Mouse (Mus musculus): ENCODE measurements at regions not wholly inside any gene's neighbourhood (a gene's known extent, or its start where the extent isn't known, plus 50 kb on each side); places are given as distances from the start of the nearest gene placed in this dataset.
A peak's percentile ranks its signal among the peaks of the same experiment; 100 is the strongest.
"Not testable (repeated sequence)": the region's sequence is repeated elsewhere in the genome, so short reads cannot be mapped to it uniquely, and the experiment has no call there.

DNA sequence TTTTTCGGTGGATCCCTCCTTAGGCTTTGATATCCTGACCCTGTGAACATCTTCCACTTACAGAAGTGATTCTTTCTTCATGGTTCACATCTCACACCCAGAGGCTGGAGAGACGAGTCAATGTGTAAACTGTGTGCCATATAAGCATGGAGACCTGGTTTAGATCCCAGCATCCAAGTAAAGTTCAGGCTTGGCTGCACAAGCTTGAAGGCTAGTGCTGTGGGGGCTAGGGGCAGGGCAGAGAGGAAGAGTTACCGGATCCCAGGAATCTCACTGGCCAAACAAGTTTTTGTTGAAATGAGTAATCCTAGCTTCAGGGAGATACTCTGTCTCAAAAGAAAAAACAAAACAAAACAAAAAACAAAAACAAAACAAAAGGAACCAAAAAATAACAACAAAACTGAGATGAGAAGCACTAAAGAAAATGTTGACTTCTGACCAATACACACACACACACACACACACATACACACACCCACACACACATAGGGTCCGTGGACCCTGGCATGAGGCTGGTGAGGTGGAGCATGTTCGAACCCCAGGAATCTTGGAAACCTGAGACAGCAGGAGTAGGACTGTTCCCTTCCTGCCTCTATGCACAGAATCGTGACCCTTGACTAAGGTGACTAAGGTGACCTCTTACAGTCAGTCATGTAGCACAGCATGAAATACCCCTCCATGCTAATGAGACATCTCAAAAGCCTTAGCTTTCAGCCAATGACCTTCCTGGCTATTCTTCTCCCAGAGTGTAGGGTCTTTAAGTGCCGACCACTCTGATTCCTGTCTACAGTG lies 55.2 kb downstream of the Gm12728 start:
- no peak for DNase-seq (ENCODE audit: low spot score in 2 of 2)

DNA sequence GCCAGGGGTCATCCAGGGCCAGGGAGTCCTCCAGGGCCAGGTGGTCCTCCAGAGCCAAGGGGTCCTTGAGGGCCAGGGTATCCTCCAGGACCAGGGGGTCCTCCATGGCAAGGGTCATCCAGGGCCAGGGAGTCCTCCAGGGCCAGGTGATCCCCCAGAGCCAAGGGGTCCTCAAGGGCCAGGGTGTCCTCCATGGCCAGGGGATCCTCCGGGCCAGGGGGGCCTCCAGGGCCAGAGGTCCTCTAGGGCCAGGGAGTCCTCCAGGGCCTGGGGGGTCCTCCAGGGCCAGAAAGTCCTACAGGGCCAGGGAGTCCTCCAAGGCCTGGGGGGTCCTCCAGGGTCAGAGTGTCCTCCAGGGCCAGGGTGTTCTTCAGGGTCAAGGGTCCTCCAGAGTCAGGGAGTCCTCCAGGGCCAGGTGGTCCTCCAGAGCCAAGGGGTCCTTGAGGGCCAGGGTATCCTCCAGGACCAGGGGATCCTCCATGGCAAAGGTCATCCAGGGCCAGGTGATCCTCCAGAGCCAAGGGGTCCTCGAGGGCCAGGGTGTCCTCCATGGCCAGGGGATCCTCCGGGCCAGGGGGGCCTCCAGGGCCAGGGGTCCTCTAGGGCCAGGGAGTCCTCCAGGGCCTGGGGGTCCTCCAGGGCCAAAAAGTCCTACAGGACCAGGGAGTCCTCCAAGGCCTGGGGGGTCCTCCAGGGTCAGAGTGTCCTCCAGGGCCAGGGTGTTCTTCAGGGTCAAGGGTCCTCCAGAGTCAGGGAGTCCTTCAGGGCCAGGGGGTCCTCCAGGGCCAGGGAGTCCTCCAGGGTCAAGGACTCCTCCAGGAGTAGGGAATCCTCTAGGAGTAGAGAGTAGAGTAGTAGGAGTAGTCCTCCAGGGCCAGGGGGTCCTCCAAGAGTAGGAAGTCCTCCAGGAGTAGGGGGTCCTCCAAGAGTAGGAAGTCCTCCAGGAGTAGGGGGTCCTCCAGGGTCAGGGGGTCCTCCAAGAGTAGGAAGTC lies 56.6 kb downstream of the Gm12728 start:
- DNase-seq (ENCODE audit: low spot score in 2 of 2), result not testable (repeated sequence)

DNA sequence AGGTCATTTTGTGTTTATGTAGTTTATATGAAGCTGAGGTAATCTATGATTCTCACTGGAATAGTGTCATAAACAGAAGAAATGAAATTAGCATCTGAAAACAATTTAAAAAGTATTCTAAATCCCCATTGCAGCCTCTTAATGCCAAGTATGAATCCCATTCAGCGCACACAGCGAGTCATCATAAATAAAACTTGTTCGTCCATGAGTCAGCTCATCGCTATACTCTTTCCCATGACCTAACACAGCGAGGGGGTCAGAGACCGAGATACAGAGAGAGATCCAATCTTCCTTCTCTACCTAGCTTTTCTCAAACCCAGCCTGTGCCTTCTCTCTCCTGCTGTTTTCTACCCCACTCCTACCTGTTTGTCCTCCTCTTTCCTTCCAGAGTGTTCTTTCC lies 63.4 kb downstream of the Gm12728 start:
- no peak for DNase-seq (ENCODE audit: low spot score in 2 of 2)

DNA sequence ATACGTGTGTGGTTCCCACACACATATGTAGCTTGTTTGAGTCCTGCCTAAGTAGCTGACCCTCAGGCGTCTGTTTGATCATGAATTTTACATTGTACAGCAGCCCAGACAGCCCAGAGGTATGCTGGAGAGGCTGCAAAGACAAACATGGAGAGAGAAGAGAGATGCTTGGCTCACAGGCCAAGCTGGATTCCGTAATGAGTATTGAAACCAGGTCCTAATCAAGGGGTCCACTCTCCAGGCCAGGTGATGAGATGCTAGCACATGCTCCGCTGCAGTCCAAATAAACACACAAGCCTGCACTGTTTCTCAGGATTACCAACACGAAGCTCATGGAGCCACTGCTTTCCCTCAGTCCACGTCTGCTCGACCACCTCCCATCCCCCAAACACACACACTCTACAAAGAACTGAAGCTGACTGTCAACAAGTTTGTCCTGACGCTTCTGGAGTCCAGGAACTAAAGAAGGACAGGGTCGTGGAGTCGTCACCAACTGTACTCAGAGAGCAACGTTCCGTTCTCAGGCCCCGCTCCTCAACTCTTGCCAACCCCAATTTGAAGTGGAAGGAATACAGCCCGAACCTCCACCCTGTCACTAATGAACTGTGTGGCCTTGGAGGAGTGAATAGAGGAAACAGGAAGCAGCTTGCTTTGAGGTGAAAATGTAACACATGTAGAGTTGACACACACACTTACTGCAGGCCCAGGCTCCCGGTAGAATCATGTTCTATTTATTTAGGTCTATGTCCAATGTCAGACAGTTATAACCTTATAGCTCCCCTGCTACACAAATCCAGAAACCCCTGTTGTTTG lies 69.6 kb downstream of the Gm12728 start:
- peak in 1 of 2 experiments; percentile 42 for DNase-seq (ENCODE audit: low spot score in 2 of 2)

DNA sequence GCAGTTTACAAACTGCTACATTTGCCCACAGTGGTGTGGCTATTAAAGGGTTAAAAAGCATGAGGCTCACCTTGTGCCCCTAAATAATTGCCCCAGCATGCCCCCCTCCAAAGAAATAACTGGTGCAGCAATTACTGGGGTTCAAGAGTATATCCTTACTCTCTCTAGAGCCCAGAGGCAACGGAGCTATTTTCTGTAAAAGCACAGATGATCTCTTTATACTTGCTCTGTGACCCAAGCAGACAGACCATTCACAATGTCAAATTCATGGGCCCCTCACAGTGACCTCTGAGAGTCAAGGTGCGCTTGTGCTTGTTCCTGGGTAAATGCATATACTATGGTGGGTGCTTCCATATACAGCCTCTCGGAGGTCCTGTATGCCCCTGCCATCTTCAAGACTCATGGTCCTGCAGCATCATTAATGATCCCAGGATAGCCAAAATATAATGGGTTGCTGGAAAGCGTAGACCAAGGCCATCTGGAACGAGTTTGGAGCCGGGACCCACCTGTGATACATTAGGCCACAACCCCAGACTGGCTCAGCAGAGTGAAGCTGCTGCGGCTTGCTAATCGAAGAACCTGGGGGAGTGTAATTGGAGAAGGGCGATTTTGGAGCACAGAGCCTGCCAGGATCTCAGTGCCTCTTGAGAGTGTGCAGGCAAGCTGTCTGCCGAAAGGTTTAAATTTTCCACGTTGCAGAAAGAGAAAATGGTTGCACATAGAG lies 71.4 kb downstream of the Gm12728 start:
- DNase-seq (ENCODE audit: low spot score in 2 of 2), result no peak

DNA sequence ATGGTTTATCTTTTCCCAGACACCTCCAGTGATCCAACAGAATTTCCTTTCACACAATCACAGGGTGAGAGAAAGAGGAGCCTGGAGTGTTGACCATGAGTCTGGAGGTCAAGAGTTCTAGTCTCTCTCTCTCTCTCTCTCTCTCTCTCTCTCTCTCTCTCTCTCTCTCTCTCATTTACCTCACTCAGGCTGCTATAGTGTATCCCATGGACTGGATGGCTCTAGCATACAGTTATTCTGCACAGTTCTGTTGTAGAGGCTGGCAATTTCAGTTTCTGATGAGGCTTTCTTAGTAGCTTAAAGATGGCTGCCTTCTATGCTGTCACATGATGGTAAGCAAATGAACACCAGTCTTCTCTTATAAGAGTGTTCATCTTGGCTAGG lies 72.0 kb downstream of the Gm12728 start:
- no peak for DNase-seq (ENCODE audit: low spot score in 2 of 2)

DNA sequence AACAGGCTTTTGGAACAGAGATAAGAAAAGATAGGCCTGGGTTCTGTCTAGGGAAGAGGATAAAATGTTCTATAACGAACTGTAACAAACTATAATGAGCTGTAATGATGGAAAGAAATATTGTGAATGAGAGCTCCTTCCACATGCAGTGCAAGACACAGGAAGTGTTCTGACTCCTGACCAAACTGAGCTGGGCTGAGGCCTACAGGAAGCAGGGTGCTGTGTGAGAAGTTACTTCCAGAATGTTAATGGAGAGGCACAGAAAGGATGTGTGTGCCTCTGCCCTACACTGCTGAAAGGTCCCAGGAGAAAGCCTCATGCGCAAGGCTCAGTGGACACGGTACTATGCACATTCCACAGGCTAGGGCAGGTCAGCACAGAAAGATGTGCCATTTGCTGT lies 80.8 kb downstream of the Gm12728 start:
- DNase-seq (ENCODE audit: low spot score in 2 of 2), result no peak

DNA sequence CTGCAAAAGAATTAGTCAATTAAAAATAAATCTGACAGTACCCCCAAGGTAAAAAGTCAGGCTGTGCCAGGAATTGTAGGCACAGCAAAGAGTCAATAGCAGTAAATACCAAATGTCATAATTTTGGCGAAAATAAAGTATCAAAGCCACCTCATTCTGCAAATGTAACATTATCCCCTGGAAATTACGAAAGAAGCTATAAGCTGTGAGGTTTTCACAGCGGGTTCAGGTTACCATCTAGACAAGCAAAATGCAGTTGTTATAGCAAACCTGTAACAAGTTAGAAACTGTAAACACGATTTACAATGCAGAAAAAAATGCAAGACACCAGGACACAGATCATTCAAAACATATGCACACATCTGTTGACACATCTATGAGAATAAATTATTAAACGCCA lies 87.6 kb downstream of the Gm12728 start:
- no peak for DNase-seq (ENCODE audit: low spot score in 2 of 2)

DNA sequence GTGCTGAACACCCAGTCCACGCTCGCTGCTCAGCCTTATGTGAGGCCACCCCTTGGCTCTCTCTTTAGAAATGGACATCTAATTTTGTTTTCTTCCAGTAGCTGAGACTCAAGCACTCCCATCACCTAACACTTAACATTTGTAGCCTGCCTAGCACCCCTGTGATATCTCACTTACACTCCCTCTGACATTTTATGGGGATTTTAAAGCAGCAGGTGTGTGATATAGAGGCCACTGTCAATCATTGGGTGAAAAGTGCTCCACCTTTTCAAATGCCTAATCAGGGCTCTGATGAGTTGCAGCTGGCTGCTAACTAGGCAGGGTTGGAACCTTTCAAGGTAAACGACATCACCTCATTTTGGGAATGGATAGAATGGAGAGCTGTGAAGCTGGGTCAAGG lies 90.2 kb downstream of the Gm12728 start:
- DNase-seq (ENCODE audit: low spot score in 2 of 2), result no peak

DNA sequence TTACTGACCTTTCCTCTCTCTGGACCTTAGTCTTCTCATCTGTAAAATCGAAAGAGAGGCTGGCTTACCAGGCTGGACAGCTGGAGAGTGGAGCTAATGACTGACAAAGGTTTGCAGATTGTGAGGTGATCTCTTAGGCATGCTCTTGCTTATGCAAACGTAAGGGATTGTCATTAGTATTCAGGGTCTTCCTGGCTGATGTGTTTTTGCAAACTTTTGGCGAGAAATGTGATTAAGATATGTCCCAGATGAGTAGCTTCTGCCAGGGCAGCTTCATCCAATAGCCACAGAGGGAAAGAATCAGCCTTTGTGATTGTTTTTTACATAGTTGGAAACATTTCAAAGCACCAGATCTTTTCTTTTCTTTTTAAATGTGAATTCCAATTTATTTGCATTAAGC lies 95.1 kb downstream of the Gm12728 start:
- no peak for DNase-seq (ENCODE audit: low spot score in 2 of 2)

DNA sequence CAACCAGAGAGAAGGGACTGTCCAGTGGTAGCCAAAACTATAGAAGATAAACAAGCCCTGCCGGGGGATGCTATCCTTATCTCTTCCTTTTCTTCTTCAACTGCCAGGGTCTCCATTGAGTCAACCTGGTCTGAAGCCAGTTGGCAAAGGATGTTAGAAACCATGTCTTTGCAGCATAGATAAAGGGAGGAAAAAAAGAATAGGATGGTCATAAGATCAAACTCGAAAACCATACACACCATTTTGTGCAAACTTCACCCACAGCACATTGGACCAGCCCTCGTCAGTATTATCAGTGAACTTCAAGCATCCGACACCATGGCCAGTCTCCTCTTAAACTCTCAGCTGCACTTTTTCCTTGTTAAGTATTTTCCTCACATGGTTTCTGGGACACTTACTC lies 101.8 kb downstream of the Gm12728 start:
- DNase-seq (ENCODE audit: low spot score in 2 of 2), result no peak

DNA sequence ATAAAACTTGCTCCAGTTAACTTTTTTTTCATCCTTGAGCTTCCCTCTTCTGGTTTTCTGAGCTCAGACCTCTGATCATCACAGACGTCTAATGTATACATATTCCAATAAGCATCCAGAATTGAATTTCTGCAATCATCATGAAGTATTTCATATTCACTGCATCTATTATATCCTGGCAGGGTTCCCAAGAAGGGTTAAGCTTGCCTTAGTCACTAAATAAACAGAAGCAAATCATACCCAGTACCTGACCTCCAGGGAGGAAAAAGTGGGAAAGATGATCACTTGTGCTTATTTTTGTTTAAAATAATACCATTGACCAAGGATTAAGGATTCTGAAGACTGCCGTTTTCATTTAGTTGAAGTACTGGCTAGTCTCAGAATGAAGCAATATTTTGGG lies 102.4 kb downstream of the Gm12728 start:
- no peak for DNase-seq (ENCODE audit: low spot score in 2 of 2)

DNA sequence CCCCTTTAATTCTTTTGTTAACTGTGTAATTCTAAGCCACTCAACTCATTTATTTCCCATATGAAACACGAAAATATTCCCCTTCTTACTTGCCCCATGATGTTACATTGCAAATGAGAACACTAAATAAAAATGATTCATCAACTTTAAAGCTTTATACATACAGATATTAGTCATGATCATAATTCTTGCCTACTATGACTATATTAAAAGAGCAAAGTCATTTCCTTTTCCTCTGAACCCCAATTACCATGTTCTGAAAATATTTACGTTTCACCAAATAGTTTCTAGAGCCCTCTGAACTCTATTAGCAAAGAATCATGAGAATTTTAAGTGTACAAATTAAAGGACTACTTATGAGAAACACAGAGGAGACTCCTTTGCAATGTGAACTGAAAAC lies 105.4 kb downstream of the Gm12728 start:
- no peak for DNase-seq (ENCODE audit: low spot score in 2 of 2)

DNA sequence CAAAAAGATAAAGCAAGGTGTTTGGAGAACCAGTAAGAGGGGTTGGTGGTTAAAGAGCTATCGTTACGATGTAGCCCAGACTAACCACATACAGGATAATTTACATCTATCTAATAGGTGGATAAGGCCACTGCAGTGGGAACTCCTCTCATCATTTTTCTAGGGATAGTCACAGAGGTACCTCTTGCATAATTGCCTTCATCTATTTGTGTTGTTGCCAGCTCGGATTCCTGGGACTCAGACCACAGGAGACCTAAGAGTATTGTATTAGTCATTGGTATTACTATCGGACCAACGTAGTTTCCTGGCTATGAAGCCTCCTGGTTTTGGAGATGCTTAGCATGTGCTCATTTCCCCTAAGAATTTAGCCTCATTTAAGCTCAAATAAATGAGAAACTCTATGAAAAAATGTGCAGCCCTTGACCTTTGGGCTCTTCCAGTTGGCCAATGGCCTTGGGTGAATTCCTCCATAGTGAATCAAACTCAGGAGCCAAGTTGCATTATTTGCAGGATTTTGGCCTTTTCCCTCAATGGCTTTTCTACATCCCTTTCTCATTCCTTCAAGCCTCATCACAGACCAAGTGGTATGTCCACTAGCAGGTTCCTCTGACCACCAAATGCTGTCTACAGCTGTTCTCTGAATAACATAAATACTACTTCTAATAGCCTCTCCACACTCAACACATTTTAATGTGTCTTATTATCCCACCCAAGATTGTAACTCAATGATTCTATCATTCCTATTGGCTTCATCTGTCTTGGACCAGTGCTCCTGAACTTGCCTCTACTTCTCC lies 108.6 kb downstream of the Gm12728 start:
- no peak for DNase-seq (ENCODE audit: low spot score in 2 of 2)

DNA sequence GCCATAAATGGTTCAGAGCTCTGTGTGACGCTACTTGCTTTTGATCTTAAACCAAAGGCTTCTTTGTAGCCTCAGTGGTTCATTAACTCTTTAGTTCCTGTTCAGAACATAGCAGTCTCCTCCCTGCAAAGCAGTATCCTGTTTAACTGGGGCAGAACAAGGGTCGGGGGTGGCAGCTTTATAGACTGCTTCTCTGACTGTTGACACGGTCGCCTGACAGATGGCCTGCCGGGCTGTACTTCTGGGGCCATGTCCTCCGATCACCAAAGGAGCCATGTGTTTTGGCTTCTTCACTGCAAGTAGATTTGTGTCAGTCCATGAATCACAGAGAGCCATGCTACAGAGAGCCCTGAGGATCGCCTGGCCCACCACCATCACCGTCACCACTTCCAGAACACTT lies 115.2 kb downstream of the Gm12728 start:
- DNase-seq (ENCODE audit: low spot score in 2 of 2), result no peak

DNA sequence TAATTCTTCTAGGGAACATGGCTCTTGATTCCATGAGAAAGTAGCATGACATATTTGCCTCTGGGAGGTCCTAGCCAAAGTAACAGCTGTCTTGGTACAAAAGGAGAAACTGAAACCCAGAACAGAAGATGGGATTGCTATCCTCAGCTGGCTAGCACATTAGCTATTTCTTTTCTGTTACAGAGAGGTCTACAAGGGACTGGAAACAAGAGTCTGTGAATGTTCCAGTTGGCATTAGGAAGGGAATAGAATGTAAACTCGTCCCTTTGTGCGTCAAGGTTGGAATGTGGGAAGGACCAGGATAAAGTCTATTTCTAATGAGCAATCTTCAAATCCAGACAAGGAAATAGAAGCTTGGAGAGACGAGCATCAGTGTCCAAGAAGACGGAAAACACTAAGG lies 116.7 kb downstream of the Gm12728 start:
- DNase-seq (ENCODE audit: low spot score in 2 of 2), result no peak

DNA sequence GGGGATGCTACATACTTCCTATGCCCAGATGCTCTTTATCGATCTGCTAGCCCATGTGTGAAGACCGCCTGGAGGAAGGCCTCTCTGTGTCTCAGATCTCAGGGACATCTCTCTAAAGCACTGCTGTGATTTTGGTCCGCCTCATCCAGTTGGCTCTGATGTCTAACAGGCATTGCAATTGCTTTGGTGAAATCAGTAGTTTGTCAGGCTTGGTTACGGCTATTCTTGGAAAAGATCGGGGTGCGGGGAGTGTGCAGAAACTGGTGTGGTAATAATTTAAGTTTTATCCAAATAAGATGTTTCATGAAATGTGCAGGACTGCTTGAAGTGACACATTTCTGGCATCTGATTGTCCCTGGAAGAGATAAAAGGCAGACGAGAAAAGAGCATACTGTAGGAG lies 117.9 kb downstream of the Gm12728 start:
- no peak for DNase-seq (ENCODE audit: low spot score in 2 of 2)

DNA sequence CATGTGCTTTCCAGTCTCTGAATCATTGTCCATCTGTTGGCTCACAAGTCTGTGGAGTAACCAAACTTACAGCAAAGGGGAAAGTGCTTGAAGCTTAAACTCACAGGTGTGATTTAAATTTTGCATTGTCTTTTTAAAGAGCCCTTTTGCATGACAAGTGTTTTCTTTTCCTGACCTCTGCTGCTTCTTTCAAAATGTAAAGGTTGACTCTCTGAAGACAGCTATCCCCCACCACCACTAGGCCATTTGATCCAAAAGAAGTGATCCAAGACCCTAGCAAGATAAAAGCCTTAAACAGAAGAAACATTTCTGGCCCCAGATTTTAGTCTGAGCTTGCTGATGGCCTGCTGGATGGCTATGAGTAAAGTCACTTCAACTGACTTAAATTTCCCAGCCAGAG lies 118.6 kb downstream of the Gm12728 start:
- no peak for DNase-seq (ENCODE audit: low spot score in 2 of 2)

DNA sequence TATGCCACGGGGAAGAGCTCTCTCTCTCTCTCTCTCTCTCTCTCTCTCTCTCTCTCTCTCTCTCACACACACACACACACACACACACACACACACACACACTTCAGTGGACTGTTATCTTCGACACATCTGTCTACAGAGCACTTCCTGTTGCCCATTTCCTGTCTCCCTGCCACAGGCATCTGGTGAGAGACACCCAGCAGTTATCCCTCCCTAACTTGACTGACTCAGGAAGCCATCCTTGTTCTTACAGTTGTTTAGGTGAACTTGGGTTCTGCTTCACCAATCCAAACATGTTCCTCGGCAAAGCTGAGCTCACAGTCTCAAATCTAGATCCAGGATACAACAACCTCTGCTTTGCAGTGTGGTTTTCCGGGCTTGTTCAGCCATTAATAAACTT lies 119.6 kb downstream of the Gm12728 start:
- no peak for DNase-seq (ENCODE audit: low spot score in 2 of 2)

DNA sequence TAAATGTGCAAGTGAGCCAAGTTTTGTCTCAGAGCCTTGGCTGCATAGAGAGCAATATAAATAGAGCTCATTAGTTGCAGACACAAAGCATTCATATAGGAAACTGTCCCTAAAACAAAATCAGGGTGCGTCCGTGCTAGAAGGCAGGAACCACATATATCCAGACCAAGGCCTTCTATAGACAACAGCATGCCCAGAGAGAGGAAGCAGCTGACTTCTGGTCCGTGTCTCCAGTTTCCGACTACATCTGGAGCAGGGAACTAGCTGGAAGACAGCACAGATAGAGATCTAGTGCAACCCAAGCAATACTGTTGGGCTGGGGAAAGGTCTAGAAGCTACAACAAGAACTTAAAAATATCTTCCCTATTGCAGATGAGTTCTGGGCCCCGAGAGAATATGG lies 121.0 kb downstream of the Gm12728 start:
- no peak for DNase-seq (ENCODE audit: low spot score in 2 of 2)

DNA sequence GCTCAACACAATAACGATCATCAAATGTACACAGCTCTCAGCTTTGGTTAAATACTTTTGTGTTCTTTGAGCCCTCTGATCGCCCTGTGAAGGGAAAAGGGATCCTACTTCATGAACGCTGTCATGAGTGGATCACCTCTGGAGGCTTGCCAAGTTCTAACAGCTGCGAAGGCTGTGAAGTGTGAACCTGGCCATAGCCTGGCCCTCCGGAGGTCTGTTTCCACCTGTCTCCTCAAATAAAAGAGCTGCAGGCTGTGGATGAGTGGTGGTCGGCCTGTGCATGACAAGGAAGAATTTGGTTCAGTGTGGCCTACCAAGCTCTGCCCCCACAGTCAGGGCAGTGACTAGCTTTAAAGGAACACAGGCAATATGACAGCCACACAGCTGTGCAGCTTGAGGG lies 122.0 kb downstream of the Gm12728 start:
- no peak for DNase-seq (ENCODE audit: low spot score in 2 of 2)

Measured in urinary bladder, postnatal 4 days (tissue).